Mouse (Mus musculus): ENCODE results near the gene Kpna1. TPM values are rescaled to one million over a fixed set of nuclear protein-coding genes. Genes with fewer than 3 reads are reported as not detected.
"Not testable (repeated sequence)": the region's sequence is repeated elsewhere in the genome, so short reads cannot be mapped to it uniquely, and the experiment has no call there.

Kpna1 gene
- 10 to 100 TPM; 62.5 to 71.0 TPM for total RNA-seq (2021)
- long read RNA-seq, experiment 1, full-length matches to known transcripts: 68 of 76 reads
- long read RNA-seq, experiment 1, partial matches to known transcripts: 1 of 76 reads
- long read RNA-seq, experiment 1, other reads (novel, unspliced or antisense): 7 of 76 reads
- long read RNA-seq, experiment 2, full-length matches to known transcripts: 76 of 89 reads
- long read RNA-seq, experiment 2, partial matches to known transcripts: 3 of 89 reads
- long read RNA-seq, experiment 2, other reads (novel, unspliced or antisense): 10 of 89 reads

DNA sequence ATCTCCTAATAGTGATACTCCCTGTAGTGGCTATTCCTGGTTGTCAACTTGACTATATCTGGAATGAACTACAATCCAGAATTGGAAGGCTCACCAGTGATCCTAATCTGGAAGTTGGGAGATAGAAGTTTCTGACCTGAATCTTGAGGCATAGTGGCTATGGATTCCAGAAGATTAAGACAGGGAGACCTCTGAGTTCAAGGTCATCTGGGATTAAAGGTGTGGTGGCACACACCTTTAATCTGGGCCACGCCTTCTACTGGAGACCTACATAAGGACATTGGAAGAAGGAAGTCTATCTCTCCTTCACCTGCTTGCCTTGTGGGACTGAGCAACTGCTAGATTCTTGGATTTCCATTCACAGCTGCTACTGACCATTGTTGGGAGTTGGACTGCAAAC, at the start of gene Kpna1:
Gene Kpna1 (plus strand): TSS at position 301 of the 400 bp plus-strand sequence.
- DNase-seq (ENCODE audit: low spot score in 2 of 2): not testable (repeated sequence)

DNA sequence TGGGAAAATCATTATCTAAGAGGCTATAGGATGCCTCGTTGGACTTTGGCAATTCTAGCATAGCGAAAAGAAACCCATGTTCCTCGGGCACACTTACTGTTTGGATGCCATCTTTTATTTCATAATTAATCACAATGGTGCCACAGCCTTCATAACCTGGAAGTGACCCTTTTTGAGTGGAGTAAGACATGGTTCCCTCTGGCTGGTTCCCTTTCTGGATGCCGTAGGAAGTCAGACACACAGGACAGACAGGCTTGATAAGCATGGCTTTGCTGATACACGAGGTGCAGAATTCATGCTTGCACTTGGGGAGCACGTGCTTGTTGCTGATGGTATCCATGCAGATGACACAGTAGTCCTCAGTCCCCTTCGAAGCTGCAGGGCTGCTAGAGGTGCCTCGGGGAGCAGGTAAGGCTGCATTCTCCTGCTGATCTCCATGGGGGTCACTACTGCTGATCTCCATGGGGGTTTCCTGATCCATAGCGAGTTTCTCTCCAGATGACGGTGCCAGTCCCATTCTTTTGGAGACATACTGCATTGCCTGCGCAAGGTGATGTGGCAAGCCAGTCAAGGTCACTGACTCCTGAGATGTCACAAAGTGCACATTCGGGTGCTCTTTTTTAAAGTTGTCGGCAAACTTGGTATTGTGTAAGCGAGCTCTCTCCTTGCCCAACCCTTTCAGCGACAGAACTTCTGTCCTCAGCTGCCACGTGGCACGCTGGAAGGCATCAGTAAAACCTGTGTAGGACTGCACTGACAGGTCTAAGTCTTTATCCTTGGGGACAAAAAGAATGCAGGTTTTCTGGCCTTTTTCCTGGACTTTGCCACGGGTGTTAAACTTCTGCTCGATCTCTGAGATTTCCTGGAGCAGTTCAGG, 46.1 kb upstream of the Kpna1 start:
- DNase-seq (ENCODE audit: low spot score in 2 of 2): no peak

DNA sequence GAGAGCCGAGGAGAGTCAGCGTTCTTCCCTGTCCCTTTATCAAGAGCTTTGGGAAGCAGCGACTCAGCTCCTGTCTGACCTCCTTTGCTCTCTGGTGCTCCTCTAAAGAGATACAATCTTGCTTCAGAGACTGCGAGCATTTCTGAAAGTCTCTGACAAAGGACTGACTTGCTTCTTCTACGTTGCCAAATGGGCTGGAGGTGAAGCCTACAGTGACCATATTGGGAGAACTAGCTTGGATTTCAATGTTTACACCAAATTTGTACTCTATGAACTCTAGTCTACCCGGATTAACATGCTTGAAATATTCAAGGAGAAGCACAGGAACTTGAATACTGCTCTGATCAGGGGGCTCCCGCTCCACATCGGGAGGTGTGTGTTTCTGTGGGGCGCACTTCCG, 45.4 kb upstream of the Kpna1 start:
- DNase-seq (ENCODE audit: low spot score in 2 of 2): no peak

DNA sequence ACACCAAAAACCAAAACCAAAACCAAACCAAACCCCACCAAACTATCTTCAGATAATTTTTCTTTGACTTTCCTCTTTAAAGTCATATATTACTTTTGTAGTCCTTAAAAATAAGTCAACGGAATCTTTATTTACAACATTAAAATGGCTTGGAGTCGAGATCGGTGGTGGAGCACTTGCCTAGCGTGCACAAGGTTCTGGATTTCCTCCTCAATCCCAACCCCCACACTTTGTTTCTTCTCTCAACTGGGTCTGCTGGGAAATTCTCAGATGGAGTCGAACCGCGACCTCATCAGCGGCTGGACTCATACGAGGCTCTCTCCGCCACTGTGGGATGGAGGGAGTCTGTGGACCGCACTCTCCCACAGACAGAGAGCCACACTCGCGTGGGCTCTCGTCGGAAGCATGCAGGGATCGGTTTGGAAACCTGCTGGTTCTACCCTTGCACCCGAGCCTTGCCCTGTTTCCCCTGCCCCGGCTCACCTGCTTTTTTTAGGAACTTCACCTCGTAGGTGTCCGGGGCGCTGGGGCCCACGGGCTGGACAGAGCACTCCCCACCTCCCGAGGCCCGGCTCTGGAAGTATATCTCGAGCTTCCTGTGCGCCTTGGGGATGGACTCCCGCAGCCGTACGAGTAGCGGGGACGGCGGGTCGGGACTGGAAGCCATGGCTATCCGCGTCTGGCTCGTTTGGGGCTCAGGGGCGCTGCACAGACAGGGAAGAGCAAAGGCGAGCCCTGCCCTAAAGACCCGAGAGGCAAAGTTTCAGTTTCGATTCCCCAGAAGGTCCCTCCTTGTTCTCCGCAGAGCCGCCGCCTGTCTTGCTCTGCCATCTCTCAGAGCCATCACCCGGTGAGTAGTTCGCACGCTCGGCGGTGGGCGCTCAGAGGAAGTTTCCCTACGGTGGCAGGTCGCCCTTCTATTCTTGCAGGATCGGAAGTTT, 40.1 kb upstream of the Kpna1 start, which contains the start of the genes Parp9 and Dtx3l:
Gene Parp9 (plus strand): TSS at position 260 of the 941 bp plus-strand sequence.
Gene Dtx3l (minus strand): TSS at position 941 of the 941 bp plus-strand sequence.
- peak; percentile 27 to 61 for DNase-seq (ENCODE audit: low spot score in 2 of 2)

DNA sequence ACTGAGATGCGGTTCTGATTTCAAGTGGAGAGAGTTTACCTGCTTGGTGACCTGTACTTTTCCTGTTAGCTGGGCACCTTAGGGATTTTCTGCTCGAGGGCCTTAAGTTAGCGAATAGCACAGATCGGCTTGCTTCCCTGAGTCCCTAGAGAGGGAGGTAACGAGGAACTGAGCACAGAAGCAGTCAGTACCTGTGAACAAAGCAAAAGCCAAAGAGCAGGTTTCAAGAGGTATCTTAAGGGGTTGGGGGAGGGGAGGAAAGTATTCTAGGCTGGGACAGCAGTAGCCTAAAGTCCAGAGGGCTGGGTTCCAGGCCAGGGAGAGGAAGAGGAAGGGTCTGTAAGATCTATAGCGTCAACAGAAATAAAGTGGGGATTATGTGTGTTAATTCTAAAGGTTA, 39.3 kb upstream of the Kpna1 start:
- peak in 1 of 2 experiments; percentile 13 for DNase-seq (ENCODE audit: low spot score in 2 of 2)

DNA sequence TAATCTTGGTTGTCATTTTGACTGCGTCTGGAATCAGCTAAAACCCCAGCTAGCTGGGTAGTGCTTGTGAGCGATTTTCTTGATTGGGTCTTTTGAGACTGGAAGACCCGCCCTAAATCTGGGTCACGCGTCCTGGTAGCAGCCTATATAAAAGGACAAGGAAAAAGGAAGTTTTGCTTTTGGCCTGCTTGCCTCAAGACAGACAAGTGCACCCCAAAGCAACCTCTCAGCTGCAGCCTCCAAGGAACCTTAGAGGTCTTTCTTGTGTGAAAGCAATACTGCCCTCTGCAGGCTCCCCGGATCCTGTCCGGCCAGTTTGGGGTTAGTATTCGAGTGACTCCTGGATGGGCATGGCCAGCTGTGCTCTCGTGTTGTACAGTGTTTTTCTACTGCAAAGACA, 38.9 kb upstream of the Kpna1 start:
- peak; percentile 58 to 84 for DNase-seq (ENCODE audit: low spot score in 2 of 2)

DNA sequence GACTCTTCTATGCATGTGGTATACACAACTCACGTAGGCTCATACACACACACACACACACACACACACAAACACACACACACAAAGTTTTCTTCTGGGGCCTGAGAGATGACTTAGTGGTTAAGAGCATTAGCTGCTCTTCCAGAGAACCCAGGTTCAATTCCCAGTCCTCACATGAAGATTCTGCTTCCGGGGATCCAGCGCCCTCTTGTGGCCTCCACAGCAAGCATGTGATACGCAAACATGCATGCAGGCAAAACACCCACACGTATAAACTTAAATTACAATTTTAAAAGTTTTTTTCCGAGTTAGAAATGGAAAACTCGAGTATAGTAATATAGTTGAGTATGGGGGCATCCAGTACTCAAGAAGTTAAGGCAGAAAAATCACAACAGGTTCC, 37.2 kb upstream of the Kpna1 start:
- DNase-seq (ENCODE audit: low spot score in 2 of 2): no peak

DNA sequence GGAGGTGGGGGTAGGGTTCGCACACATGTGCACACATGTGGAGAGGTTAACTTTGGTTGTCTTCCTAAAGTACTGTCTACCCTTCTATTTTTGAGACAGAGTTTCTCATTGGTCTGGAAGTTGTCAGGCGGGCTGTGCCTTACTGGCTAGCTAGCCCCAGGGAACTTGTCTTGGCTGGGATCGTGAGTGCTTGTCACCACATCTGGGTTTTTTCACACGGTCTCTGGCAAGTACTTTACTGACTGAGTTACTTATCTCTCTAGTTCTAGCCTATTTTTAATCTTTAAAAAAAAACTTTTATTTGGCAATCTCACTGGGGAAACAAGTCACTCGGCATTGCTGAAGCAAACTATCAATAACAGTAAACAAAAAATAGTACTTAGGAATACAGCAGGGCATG, 29.3 kb upstream of the Kpna1 start:
- DNase-seq (ENCODE audit: low spot score in 2 of 2): no peak

DNA sequence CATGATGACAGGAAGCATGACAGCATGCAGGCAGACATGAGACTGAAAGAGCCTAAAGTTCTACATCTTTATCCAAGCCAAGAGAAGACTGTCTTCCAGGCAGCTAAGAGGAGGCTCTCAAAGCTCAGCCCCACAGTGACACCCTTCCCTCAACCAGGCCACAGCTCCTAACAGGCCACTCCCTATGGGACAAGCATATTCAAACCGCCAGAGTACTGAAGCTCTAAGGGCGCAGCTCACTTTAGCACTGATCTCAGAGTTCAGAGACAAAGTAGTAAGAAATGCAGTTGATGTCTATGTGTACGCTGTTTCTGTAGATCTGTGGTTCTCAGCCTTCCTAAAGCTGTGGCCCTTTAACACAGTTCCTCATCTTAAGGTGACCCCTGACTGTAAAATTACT, 27.3 kb upstream of the Kpna1 start:
- DNase-seq (ENCODE audit: low spot score in 2 of 2): no peak

DNA sequence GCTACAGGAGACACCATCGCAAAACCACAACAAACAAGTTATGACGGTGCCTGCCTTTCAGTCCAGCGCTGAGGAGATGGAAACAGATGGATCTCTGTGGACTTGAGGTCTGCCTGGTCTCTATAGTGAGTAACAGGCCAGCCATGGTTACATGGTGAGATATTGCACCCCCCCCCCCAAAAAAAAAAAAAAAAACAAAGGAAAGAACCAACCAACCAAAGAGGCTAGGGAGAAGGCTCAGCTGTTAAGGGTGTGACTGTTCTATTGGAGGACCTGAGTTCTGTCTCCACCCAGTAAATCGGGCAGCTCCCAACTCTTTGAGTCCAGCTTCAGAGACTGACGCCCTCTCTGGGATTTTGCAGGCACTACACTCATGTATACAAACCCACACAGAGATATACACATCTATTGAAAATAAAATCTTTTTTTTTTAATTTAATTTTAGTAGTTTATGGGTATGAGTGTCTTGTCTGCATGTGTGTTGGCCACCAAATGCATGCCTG, 25.9 kb upstream of the Kpna1 start:
- no peak for DNase-seq (ENCODE audit: low spot score in 2 of 2)

DNA sequence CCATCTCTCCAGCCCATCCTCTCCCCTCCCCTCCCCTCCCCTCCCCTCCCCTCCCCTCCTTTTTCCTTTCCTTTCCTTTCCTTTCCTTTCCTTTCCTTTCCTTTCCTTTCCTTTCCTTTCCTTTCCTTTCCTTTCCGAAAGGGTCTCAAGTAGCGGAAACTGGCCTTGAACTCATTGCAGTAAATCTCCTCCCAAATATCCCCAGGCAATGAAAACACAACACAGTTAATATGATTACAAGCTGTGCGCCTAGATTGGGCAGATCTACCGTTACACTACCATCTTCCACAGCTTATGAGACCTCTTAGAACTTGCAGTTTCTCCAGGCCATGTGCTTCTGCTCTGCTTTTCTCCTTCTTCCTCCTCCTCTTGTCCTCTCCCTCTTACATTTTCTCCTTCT, 12.6 kb upstream of the Kpna1 start:
- DNase-seq (ENCODE audit: low spot score in 2 of 2): not testable (repeated sequence)

DNA sequence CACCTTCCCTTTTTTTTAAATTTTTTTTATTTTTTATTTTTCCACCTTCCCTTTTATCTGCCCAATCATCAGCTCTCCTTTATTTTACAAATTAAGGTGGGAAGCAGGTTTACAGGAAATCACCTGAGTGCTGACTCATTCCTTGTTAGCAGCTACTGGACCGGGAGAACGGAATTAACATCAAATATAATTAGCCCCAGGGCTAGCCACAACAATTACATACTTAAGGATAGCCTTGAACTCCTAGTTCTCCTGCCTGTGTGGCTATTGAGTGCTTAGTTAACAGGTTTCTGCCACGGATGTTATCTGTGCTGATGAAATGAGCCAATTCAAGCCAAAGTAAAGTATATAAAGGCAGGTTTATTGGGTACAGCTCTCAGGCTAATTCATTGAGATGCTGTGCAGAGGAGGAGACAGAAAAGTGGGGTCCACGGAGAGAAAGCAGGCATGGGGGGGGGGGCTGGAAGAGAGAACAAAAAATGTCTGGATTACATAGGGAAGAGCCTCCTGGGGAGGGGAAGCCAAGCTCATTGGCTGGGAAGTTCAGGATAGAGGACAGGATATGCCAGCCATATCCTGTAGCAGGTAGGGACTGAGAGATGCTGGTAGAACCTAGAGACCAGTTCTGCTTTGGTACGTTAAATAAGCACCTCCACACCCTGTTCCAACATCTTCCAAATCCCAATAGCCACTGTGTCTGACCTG, 12.0 kb upstream of the Kpna1 start:
- no peak for DNase-seq (ENCODE audit: low spot score in 2 of 2)

DNA sequence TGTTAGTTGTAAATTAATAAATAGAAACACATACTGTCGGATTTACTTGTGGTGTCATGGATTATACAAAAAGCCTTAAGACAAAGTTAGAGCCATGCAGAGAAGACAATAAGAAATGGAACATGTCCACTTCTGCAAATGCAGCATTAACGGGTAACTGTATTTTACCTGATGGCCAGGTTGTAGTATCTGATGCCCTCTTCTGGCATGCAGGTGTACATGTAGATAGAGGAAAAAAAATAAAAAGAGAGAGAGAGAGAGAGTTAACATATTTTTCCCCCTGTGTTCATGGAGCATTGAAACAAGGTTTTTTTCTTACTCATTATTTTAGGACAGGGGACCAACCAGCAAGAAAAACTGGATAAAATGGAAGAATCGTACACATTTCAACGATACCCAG, 11.2 kb upstream of the Kpna1 start:
- no peak for DNase-seq (ENCODE audit: low spot score in 2 of 2)

DNA sequence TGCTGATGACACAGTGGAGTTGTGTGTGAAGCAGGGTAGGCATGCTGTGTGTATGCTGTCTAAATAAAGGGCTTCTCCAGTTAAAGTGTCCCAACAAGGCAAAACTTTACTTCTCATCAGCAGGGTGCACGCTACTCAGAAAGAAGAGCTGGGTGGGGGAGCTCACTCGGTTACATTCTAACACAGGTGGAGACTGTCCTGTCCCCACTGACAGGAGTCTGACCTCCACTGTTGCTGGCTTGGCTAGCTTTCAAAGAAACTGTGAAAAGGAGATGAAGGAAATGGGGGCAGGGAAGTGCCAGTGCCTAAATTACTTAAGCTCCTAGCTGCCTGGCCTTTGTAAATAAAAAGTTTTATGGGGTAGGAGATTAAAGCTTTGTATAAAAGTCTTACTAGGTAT, 10.4 kb upstream of the Kpna1 start:
- DNase-seq (ENCODE audit: low spot score in 2 of 2): no peak

DNA sequence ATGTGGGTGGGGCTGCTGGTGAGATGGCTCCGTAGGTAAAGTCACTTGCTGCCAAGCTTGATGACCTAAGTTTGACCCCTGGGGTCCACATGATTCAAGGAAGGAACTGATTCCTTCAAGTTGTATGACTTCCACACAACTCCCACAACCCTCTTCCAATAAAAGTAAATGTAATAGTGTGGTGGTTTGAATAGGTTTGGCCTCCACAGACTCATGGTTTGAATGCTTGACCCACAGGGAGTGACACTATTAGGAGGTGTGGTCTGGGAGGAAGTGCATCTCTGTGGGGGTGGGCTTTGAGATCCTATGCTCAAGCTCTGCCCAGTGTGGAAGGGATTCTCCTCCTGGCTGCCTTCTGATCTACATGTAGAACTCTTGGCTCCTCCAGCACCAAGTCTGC, 4.5 kb upstream of the Kpna1 start:
- DNase-seq (ENCODE audit: low spot score in 2 of 2): no peak

DNA sequence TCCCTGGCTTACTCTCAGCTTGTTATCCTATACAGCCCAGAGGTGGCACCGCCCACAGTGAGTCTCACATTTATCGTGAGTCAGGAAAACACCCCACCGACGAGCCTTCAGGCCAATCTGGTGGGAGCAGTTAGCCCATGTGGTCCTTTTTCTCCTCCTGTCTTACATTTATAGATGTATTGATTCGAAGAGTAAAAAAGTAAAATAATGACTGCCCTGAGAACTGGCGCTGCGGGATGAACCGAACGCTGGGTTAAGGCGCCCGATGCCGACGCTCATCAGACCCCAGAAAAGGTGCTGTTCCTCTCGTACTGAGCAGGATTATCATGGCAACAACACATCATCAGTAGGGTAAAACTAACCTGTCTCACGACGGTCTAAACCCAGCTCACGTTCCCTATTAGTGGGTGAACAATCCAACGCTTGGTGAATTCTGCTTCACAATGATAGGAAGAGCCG, 2.8 kb downstream of the Kpna1 start:
- DNase-seq (ENCODE audit: low spot score in 2 of 2): peak; percentile 100

DNA sequence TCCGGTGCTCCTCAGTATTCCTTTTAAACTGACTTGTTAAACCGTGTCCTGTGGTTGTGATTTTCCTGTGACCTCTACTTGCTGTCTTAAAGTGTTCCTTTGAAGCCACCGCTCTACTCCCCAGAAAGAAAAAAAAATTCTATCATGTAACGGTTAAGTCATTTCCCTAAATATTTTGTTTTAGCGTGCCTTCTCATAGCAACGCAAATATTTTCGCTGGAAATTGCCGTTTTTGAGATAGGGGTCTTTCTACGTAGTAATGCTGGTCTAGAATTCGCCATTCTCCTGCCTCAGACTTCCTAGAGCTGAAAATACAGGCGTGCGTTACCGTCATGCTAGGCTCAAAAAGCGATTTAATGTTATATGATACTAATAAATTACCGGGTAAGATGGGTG, 4.0 kb downstream of the Kpna1 start:
- DNase-seq (ENCODE audit: low spot score in 2 of 2): no peak

DNA sequence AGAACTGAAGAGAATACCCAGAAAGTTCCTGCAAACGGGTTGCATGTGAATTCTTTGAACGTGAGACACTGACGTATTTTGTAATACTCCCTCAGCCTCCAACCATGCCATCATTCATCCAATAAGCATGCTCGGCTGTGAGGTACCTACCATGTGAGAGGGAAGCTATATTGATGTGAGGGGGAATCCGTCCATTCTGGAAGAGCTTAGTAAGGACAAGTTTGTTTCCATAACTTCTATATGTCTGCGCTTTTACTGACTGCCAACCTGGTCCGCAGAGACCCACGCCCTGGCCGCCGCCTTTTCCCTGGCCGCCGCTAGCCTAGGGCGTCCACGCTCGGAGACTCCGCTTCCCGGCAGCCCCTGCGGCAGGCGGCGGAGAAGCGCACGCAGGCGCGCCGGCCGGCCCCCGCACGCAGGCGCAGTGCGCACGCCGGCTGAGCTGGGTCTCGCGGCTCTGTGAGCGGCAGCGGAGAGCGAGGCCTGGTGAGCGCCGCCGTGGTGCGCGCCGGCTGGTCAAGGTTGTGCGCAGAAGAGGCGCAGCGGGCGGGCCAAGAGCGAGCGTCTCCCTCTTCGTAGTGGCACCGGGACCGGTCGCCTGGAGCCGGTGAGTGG, 4.5 kb downstream of the Kpna1 start:
- peak; percentile 88 to 90 for DNase-seq (ENCODE audit: low spot score in 2 of 2)

DNA sequence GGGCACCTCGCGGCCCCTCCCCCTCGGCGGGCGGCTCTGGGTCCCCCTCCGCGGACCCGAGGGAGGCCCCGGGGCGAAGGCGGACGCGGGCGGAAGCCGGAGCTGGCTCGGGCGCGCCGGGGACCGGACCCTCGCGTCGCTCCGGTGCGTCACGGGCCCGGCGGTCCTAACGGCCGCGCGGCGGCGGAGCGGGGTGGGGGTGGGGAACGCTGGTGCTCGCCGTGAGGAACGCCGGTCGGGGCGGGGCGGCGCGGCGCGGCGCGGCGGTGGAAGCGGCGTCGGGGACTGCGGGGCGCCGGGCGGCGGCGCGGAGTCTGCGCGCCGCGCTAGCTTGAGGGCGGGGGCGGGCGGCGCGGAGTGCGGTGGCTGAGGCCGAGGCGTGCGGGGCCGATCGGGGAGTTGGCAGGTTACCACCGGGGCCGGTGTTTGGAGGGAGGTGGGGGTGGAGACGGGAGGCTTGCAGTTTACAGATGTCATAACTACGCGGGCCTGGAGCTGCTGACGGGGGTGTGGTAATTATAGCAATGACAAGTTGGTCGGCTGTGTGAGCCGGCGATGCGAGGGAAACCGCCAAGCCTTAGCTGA, 5.1 kb downstream of the Kpna1 start:
- DNase-seq (ENCODE audit: low spot score in 2 of 2): peak; percentile 53 to 66
